Mouse (Mus musculus): ENCODE data around the gene Zfr. TPM values are rescaled to one million over a fixed set of nuclear protein-coding genes. Genes with fewer than 3 reads are reported as not detected.
A peak's percentile ranks its signal among the peaks of the same experiment; 100 is the strongest.
"Not testable (repeated sequence)": the region's sequence is repeated elsewhere in the genome, so short reads cannot be mapped to it uniquely, and the experiment has no call there.

Zfr gene
- polyA plus RNA-seq, 1 experiment from 2014 or later: 128 TPM

- no peak overlapping the region for H3K4me2 ChIP-seq (replicated peaks)
- no peak for ATAC-seq (ENCODE audit: low FRiP score, low read depth)
- H3K27ac ChIP-seq (replicated peaks): no peak overlapping the region
- peaks cover 5% of the 10 kb centered on the region; the same call in 1 of the 2 replicates for H3K4me1 ChIP-seq
- no peaks in the 10 kb centered on the region for H3K27me3 ChIP-seq
- no peak overlapping the region for H3K9ac ChIP-seq (replicated peaks)
- H3K4me3 ChIP-seq: no peak overlapping the region
- no peaks in the 10 kb centered on the region for H3K9me3 ChIP-seq
- WGBS: 92% methylated on average over 6 of the region's 6 CpGs
- H3K36me3 ChIP-seq: no peaks in the 10 kb centered on the region
Observed at GRCm38 (mm10) chr15:12197361-12197760, 79.7 kb downstream of the Zfr start.

- H3K4me3 ChIP-seq: no peak overlapping the region
- no peak overlapping the region for H3K4me2 ChIP-seq (replicated peaks)
- H3K27me3 ChIP-seq: no peaks in the 10 kb centered on the region
- H3K36me3 ChIP-seq: no peaks in the 10 kb centered on the region
- 95% methylated on average over 7 of the region's 7 CpGs for whole genome bisulfite sequencing
- no peaks in the 10 kb centered on the region for H3K9me3 ChIP-seq
- H3K4me1 ChIP-seq: peaks cover 14% of the 10 kb centered on the region
- no peak overlapping the region for H3K27ac ChIP-seq (replicated peaks)
- H3K9ac ChIP-seq (replicated peaks): no peak overlapping the region
- no peak for ATAC-seq (ENCODE audit: low FRiP score, low read depth)
Observed at GRCm38 (mm10) chr15:12200021-12200420, 82.4 kb downstream of the Zfr start.

GRCm38 (mm10) chr15:12201856-12202255, 84.2 kb downstream of the Zfr start:
- H3K27me3 ChIP-seq: no peaks in the 10 kb centered on the region
- no peak overlapping the region for H3K4me3 ChIP-seq
- no peak overlapping the region for H3K4me2 ChIP-seq (replicated peaks)
- no peak for ATAC-seq (ENCODE audit: low FRiP score, low read depth)
- no peak overlapping the region for H3K9ac ChIP-seq (replicated peaks)
- H3K9me3 ChIP-seq: no peaks in the 10 kb centered on the region
- H3K36me3 ChIP-seq: no peaks in the 10 kb centered on the region
- H3K4me1 ChIP-seq: peaks cover 23% of the 10 kb centered on the region
- no peak overlapping the region for H3K27ac ChIP-seq (replicated peaks)

GRCm38 (mm10) chr15:12202456-12202855, 84.8 kb downstream of the Zfr start:
- WGBS: 89% methylated on average over 3 of the region's 3 CpGs
- Histone ChIP-seq H3K4me2 (replicated peaks) (no peak overlapping the region), H3K27me3 (no peaks in the 10 kb centered on the region), H3K27ac (replicated peaks) (no peak overlapping the region), H3K4me3 (no peak overlapping the region), H3K9me3 (no peaks in the 10 kb centered on the region), H3K36me3 (no peaks in the 10 kb centered on the region), H3K4me1 (peaks cover 26% of the 10 kb centered on the region), H3K9ac (replicated peaks) (no peak overlapping the region)
- ATAC-seq (ENCODE audit: low FRiP score, low read depth): no peak

- H3K27ac ChIP-seq (replicated peaks); H3K27me3 ChIP-seq; H3K9me3 ChIP-seq; H3K4me2 ChIP-seq (replicated peaks); H3K4me3 ChIP-seq; H3K9ac ChIP-seq (replicated peaks); H3K36me3 ChIP-seq; ATAC-seq (ENCODE audit: low FRiP score, low read depth): not testable (repeated sequence)
- H3K4me1 ChIP-seq: peaks cover 30% of the 10 kb centered on the region
- WGBS: 96% methylated on average over 5 of the region's 5 CpGs
Observed at GRCm38 (mm10) chr15:12203008-12203407, 85.4 kb downstream of the Zfr start.

GRCm38 (mm10) chr15:12203512-12204318, 86.1 kb downstream of the Zfr start:
- WGBS: 46% methylated on average over 10 of the region's 10 CpGs
- ATAC-seq (ENCODE audit: low FRiP score, low read depth): no peak
- Histone ChIP-seq H3K9ac (replicated peaks) (peak overlapping the region; percentile 39; the same call in 1 of the 2 replicates), H3K4me3 (peak overlapping the region; percentile 93), H3K4me1 (peaks cover 36% of the 10 kb centered on the region), H3K27me3 (no peaks in the 10 kb centered on the region), H3K27ac (replicated peaks) (peak overlapping the region; percentile 88; the same call in 1 of the 2 replicates), H3K9me3 (no peaks in the 10 kb centered on the region), H3K36me3 (no peaks in the 10 kb centered on the region), H3K4me2 (replicated peaks) (peak overlapping the region; percentile 62)

GRCm38 (mm10) chr15:12204319-12205159, 86.9 kb downstream of the Zfr start, which contains the start of gene Mtmr12:
Gene Mtmr12 (plus strand): TSS chr15:12205028.
- ATAC-seq (ENCODE audit: low FRiP score, low read depth): peak; percentile 98
- Histone ChIP-seq H3K36me3 (no peaks in the 10 kb centered on the region), H3K4me2 (replicated peaks) (peak within 1 kb of the TSS; percentile 62), H3K9ac (replicated peaks) (peak within 1 kb of the TSS; percentile 98), H3K27ac (replicated peaks) (peak within 1 kb of the TSS; percentile 91), H3K4me3 (peak within 1 kb of the TSS; percentile 93), H3K27me3 (no peaks in the 10 kb centered on the region), H3K4me1 (peaks cover 38% of the 10 kb centered on the region), H3K9me3 (no peaks in the 10 kb centered on the region)
- under 1% methylated on average over 57 of the region's 58 CpGs for WGBS

GRCm38 (mm10) chr15:12205160-12205901, 87.7 kb downstream of the Zfr start:
- Histone ChIP-seq H3K27ac (replicated peaks) (peak overlapping the region; percentile 91), H3K9ac (replicated peaks) (peak overlapping the region; percentile 98), H3K36me3 (no peaks in the 10 kb centered on the region), H3K4me2 (replicated peaks) (peak overlapping the region; percentile 61), H3K4me3 (peak overlapping the region; percentile 93), H3K27me3 (no peaks in the 10 kb centered on the region), H3K4me1 (peaks cover 38% of the 10 kb centered on the region), H3K9me3 (no peaks in the 10 kb centered on the region)
- ATAC-seq (ENCODE audit: low FRiP score, low read depth): peak; percentile 87
- under 1% methylated on average over 64 of the region's 73 CpGs for WGBS

GRCm38 (mm10) chr15:12205902-12206645, 88.4 kb downstream of the Zfr start:
- Histone ChIP-seq H3K4me1 (peaks cover 38% of the 10 kb centered on the region), H3K36me3 (no peaks in the 10 kb centered on the region), H3K4me2 (replicated peaks) (peak overlapping the region; percentile 61), H3K27ac (replicated peaks) (no peak overlapping the region), H3K27me3 (no peaks in the 10 kb centered on the region), H3K9me3 (no peaks in the 10 kb centered on the region), H3K9ac (replicated peaks) (peak overlapping the region; percentile 98), H3K4me3 (peak overlapping the region; percentile 93)
- 44% methylated on average over 14 of the region's 14 CpGs for WGBS
- ATAC-seq (ENCODE audit: low FRiP score, low read depth): no peak

GRCm38 (mm10) chr15:12206646-12207222, 89.1 kb downstream of the Zfr start:
- Histone ChIP-seq H3K9ac (replicated peaks) (peak overlapping the region; percentile 98; the same call in 1 of the 2 replicates), H3K4me1 (peaks cover 38% of the 10 kb centered on the region), H3K9me3 (no peaks in the 10 kb centered on the region), H3K27ac (replicated peaks) (no peak overlapping the region), H3K4me3 (no peak overlapping the region), H3K36me3 (no peaks in the 10 kb centered on the region), H3K27me3 (no peaks in the 10 kb centered on the region), H3K4me2 (replicated peaks) (peak overlapping the region; percentile 61)
- 49% methylated on average over 7 of the region's 7 CpGs for WGBS
- ATAC-seq (ENCODE audit: low FRiP score, low read depth): no peak

GRCm38 (mm10) chr15:12207556-12208090, 90.0 kb downstream of the Zfr start:
- Histone ChIP-seq H3K27me3 (no peaks in the 10 kb centered on the region), H3K4me1 (peaks cover 38% of the 10 kb centered on the region), H3K4me2 (replicated peaks) (no peak overlapping the region), H3K9ac (replicated peaks) (no peak overlapping the region), H3K36me3 (no peaks in the 10 kb centered on the region), H3K4me3 (no peak overlapping the region), H3K9me3 (no peaks in the 10 kb centered on the region), H3K27ac (replicated peaks) (no peak overlapping the region)
- ATAC-seq (ENCODE audit: low FRiP score, low read depth): no peak
- WGBS: 77% methylated on average over 6 of the region's 6 CpGs
